Mouse (Mus musculus) olfactory bulb, adult 2 months (tissue): ENCODE results near the gene Serinc5.

Experiments used
- CTCF ChIP-seq: fragments of 200-500 bp; IDR thresholded peaks from 2 replicates; pipeline ENCODE4 v1.5.1; 2012; ENCODE audit warnings: low read depth, mild to moderate bottlenecking, low read length, moderate library complexity; ENCODE audit not compliant: insufficient read depth
- POLR2A ChIP-seq: fragments of 200-500 bp; IDR thresholded peaks from 2 replicates; pipeline ENCODE4 v1.6.1; 2012; ENCODE audit warnings: mild to moderate bottlenecking, low read depth, low read length, moderate library complexity; ENCODE audit not compliant: insufficient read depth

GRCm38 (mm10) chr13:92757972-92758585 is 147.2 kb downstream of the Serinc5 start:
- TF ChIP-seq CTCF, result no peak
- no peak for TF ChIP-seq POLR2A
